Mouse (Mus musculus): ENCODE measurements around the gene Klf2. TPM values are rescaled to one million over a fixed set of nuclear protein-coding genes. Genes with fewer than 3 reads are reported as not detected.

Klf2 gene
- polyA plus RNA-seq, 1 experiment from 2014 or later: 4.0 TPM

GRCm38 (mm10) chr8:72323131-72323725 lies 4.4 kb downstream of the Klf2 start:
- H3K4me3 ChIP-seq (ENCODE audit: low read depth, low read length): no peak overlapping the region
- H3K4me2 ChIP-seq (ENCODE audit: low read length): no peak overlapping the region
- ATAC-seq: no peak
- H3K36me3 ChIP-seq (ENCODE audit: control insufficient read depth, insufficient read depth, low read length): no peaks in the 10 kb centered on the region
- H3K9ac ChIP-seq (ENCODE audit: low read depth, low read length): no peak overlapping the region
- peaks cover 7% of the 10 kb centered on the region for H3K4me1 ChIP-seq (ENCODE audit: control insufficient read depth, insufficient read depth, low read length)
- H3K27me3 ChIP-seq (ENCODE audit: control insufficient read depth, insufficient read depth, low read depth, low read length): peaks cover 34% of the 10 kb centered on the region
- H3K9me3 ChIP-seq (replicated peaks; ENCODE audit: control insufficient read depth, low read length, poor library complexity, severe bottlenecking): no peaks in the 10 kb centered on the region
- H3K27ac ChIP-seq (ENCODE audit: low read length): no peak overlapping the region
- WGBS: 67% methylated on average over 6 of the region's 6 CpGs

GRCm38 (mm10) chr8:72324036-72324706 lies 5.3 kb downstream of the Klf2 start:
- Histone ChIP-seq H3K36me3 (ENCODE audit: control insufficient read depth, insufficient read depth, low read length) (no peaks in the 10 kb centered on the region), H3K4me3 (ENCODE audit: low read depth, low read length) (no peak overlapping the region), H3K4me1 (ENCODE audit: control insufficient read depth, insufficient read depth, low read length) (peaks cover 7% of the 10 kb centered on the region), H3K27me3 (ENCODE audit: control insufficient read depth, insufficient read depth, low read depth, low read length) (peaks cover 27% of the 10 kb centered on the region), H3K27ac (ENCODE audit: low read length) (no peak overlapping the region), H3K9me3 (replicated peaks; ENCODE audit: control insufficient read depth, low read length, poor library complexity, severe bottlenecking) (no peaks in the 10 kb centered on the region), H3K9ac (ENCODE audit: low read depth, low read length) (no peak overlapping the region), H3K4me2 (ENCODE audit: low read length) (no peak overlapping the region)
- WGBS: 87% methylated on average over 10 of the region's 10 CpGs
- ATAC-seq: no peak

- peaks cover 3% of the 10 kb centered on the region for H3K4me1 ChIP-seq (ENCODE audit: control insufficient read depth, insufficient read depth, low read length)
- H3K4me2 ChIP-seq (ENCODE audit: low read length): no peak overlapping the region
- WGBS: 84% methylated on average over 2 of the region's 2 CpGs
- H3K36me3 ChIP-seq (ENCODE audit: control insufficient read depth, insufficient read depth, low read length): no peaks in the 10 kb centered on the region
- no peak overlapping the region for H3K9ac ChIP-seq (ENCODE audit: low read depth, low read length)
- H3K4me3 ChIP-seq (ENCODE audit: low read depth, low read length): no peak overlapping the region
- no peaks in the 10 kb centered on the region for H3K9me3 ChIP-seq (replicated peaks; ENCODE audit: control insufficient read depth, low read length, poor library complexity, severe bottlenecking)
- H3K27ac ChIP-seq (ENCODE audit: low read length): no peak overlapping the region
- peaks cover 23% of the 10 kb centered on the region for H3K27me3 ChIP-seq (ENCODE audit: control insufficient read depth, insufficient read depth, low read depth, low read length)
- ATAC-seq: no peak
Measured at GRCm38 (mm10) chr8:72324708-72325107, 5.9 kb downstream of the Klf2 start.

DNA sequence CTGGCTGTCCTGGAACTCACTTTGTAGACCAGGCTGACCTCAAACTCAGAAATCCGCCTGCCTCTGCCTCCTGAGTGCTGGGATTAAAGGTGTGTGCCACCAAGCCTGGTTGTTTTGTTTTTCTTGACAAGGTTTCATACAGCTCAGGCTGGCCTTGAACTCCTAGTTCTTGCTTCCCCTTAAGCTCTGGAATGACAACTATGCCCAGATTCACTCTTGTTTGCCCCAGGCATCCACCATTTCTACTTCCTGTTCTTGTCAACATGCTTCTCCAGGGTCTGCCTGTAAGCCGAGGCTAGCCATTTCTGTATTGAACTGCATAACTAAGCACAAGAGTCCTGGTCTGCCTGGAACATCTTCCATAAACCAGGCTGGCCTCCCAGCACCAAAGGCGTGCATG lies 10.3 kb downstream of the Klf2 start:
- 79% methylated on average over 3 of the region's 3 CpGs for WGBS
- no peak for ATAC-seq
- no peak overlapping the region for H3K4me3 ChIP-seq (ENCODE audit: low read depth, low read length)

GRCm38 (mm10) chr8:72330806-72331516 lies 12.1 kb downstream of the Klf2 start:
- H3K27me3 ChIP-seq (ENCODE audit: control insufficient read depth, insufficient read depth, low read depth, low read length): no peaks in the 10 kb centered on the region
- no peaks in the 10 kb centered on the region for H3K9me3 ChIP-seq (replicated peaks; ENCODE audit: control insufficient read depth, low read length, poor library complexity, severe bottlenecking)
- H3K4me3 ChIP-seq (ENCODE audit: low read depth, low read length): no peak overlapping the region
- no peak for ATAC-seq
- H3K4me1 ChIP-seq (ENCODE audit: control insufficient read depth, insufficient read depth, low read length): no peaks in the 10 kb centered on the region
- no peak overlapping the region for H3K27ac ChIP-seq (ENCODE audit: low read length)
- H3K4me2 ChIP-seq (ENCODE audit: low read length): no peak overlapping the region
- WGBS: 90% methylated on average over 6 of the region's 6 CpGs
- peaks cover 7% of the 10 kb centered on the region for H3K36me3 ChIP-seq (ENCODE audit: control insufficient read depth, insufficient read depth, low read length)
- no peak overlapping the region for H3K9ac ChIP-seq (ENCODE audit: low read depth, low read length)

More for the DNA sequence above, 10.3 kb downstream of the Klf2 start:
- Histone ChIP-seq H3K9ac (ENCODE audit: low read depth, low read length) (no peak overlapping the region), H3K27ac (ENCODE audit: low read length) (no peak overlapping the region), H3K4me1 (ENCODE audit: control insufficient read depth, insufficient read depth, low read length) (no peaks in the 10 kb centered on the region), H3K27me3 (ENCODE audit: control insufficient read depth, insufficient read depth, low read depth, low read length) (no peaks in the 10 kb centered on the region), H3K4me2 (ENCODE audit: low read length) (no peak overlapping the region), H3K36me3 (ENCODE audit: control insufficient read depth, insufficient read depth, low read length) (no peaks in the 10 kb centered on the region), H3K9me3 (replicated peaks; ENCODE audit: control insufficient read depth, low read length, poor library complexity, severe bottlenecking) (no peaks in the 10 kb centered on the region)

GRCm38 (mm10) chr8:72331631-72332030 lies 12.8 kb downstream of the Klf2 start:
- 88% methylated on average over 4 of the region's 4 CpGs for WGBS
- H3K4me1 ChIP-seq (ENCODE audit: control insufficient read depth, insufficient read depth, low read length): no peaks in the 10 kb centered on the region
- no peak overlapping the region for H3K4me3 ChIP-seq (ENCODE audit: low read depth, low read length)
- H3K9me3 ChIP-seq (replicated peaks; ENCODE audit: control insufficient read depth, low read length, poor library complexity, severe bottlenecking): no peaks in the 10 kb centered on the region
- no peaks in the 10 kb centered on the region for H3K27me3 ChIP-seq (ENCODE audit: control insufficient read depth, insufficient read depth, low read depth, low read length)
- H3K9ac ChIP-seq (ENCODE audit: low read depth, low read length): no peak overlapping the region
- H3K36me3 ChIP-seq (ENCODE audit: control insufficient read depth, insufficient read depth, low read length): peaks cover 7% of the 10 kb centered on the region
- no peak for ATAC-seq
- no peak overlapping the region for H3K27ac ChIP-seq (ENCODE audit: low read length)
- H3K4me2 ChIP-seq (ENCODE audit: low read length): no peak overlapping the region

- Histone ChIP-seq H3K4me1 (ENCODE audit: control insufficient read depth, insufficient read depth, low read length) (no peaks in the 10 kb centered on the region), H3K27ac (ENCODE audit: low read length) (no peak overlapping the region), H3K9me3 (replicated peaks; ENCODE audit: control insufficient read depth, low read length, poor library complexity, severe bottlenecking) (no peaks in the 10 kb centered on the region), H3K36me3 (ENCODE audit: control insufficient read depth, insufficient read depth, low read length) (peaks cover 15% of the 10 kb centered on the region), H3K4me3 (ENCODE audit: low read depth, low read length) (no peak overlapping the region), H3K9ac (ENCODE audit: low read depth, low read length) (no peak overlapping the region), H3K27me3 (ENCODE audit: control insufficient read depth, insufficient read depth, low read depth, low read length) (no peaks in the 10 kb centered on the region), H3K4me2 (ENCODE audit: low read length) (no peak overlapping the region)
- WGBS: 51% methylated on average over 3 of the region's 3 CpGs
- ATAC-seq: no peak
Measured at GRCm38 (mm10) chr8:72333429-72334143, 14.8 kb downstream of the Klf2 start.

DNA sequence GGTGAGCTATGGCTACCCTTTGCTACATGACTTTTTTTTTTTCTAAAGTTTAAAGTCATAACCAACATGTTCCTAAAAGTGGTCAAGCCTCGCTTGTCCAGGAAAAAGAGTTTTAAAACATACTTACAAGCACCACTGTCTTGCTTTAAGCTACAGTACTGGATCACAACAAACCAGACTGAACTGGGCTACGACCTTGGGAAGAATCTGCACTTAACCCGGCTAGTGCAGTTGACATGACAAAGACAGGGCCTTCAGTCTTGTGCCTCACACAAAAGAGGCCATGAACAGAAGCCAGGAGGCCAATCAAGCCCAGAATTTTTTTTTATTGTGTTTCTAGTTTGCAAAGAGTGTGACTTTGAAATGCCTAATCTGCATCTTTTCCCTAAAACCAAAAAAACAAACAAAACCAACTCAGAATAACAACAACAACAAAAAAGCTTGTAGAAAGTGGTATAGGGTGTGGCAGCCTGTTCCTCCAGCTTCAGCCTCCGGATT lies 15.4 kb downstream of the Klf2 start:
- peaks cover 20% of the 10 kb centered on the region for H3K36me3 ChIP-seq (ENCODE audit: control insufficient read depth, insufficient read depth, low read length)
- ATAC-seq: no peak
- no peaks in the 10 kb centered on the region for H3K27me3 ChIP-seq (ENCODE audit: control insufficient read depth, insufficient read depth, low read depth, low read length)
- no peak overlapping the region for H3K27ac ChIP-seq (ENCODE audit: low read length)
- H3K9me3 ChIP-seq (replicated peaks; ENCODE audit: control insufficient read depth, low read length, poor library complexity, severe bottlenecking): no peaks in the 10 kb centered on the region
- H3K4me2 ChIP-seq (ENCODE audit: low read length): no peak overlapping the region
- H3K9ac ChIP-seq (ENCODE audit: low read depth, low read length): no peak overlapping the region
- 71% methylated on average over 4 of the region's 4 CpGs for WGBS
- no peak overlapping the region for H3K4me3 ChIP-seq (ENCODE audit: low read depth, low read length)
- H3K4me1 ChIP-seq (ENCODE audit: control insufficient read depth, insufficient read depth, low read length): no peaks in the 10 kb centered on the region

Data from midbrain, embryonic 16.5 days (tissue).